Mouse (Mus musculus): ENCODE results near the gene Sowahc. TPM values are rescaled to one million over a fixed set of nuclear protein-coding genes. Genes with fewer than 3 reads are reported as not detected.

The Sowahc gene
- total RNA-seq, 4 experiments from 2014 or later, result 1.0 to 1.5 (median 1.4) TPM

DNA sequence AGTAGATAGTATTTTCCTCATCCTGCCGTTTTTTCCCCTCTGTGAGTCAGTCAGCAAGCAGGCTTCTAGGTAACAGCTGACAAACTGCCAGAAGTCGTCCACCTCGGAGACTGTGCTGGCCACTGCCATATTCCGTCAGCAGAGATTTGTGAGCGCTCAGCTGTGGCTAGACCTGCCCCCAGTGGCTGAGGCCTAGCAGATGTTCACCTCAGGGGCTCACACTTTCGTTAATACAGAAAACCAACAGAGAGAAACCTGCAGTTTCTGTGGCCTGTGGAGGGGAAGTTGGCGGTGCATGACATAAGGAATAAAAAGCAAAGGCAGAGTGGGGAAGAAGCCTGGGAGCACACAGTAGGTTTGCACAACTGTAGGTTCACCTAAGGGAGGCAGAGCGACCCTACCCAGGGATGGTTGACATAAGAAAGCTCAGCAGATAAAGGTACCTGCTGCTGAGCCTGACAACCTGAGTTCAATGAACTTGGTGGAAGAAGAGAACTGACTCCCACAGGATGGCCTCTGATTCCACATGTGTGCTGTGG is 31.9 kb downstream of the Sowahc start:
- DNase-seq (ENCODE audit: low spot score), result no peak

DNA sequence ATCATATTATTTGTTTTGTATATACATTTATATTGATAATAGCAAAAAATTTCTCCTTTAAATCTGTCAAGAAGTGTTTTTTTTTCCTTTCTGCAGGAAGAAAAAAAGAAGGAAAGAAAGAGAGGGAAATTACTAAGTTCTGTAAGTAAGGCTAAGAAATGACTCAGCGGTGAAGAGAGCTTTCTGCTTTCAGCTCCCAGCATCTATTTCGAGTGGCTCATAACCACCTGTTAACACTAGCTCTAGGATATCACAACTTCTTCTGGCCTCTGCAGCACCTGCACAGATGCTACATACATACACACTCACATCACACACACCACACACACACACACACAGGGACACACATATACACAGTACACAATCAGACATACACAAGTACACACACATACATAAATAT is 34.8 kb downstream of the Sowahc start:
- DNase-seq (ENCODE audit: low spot score), result no peak

GRCm38 (mm10) chr10:59259572-59259971 is 37.8 kb downstream of the Sowahc start:
- no peak for DNase-seq (ENCODE audit: low spot score)

DNA sequence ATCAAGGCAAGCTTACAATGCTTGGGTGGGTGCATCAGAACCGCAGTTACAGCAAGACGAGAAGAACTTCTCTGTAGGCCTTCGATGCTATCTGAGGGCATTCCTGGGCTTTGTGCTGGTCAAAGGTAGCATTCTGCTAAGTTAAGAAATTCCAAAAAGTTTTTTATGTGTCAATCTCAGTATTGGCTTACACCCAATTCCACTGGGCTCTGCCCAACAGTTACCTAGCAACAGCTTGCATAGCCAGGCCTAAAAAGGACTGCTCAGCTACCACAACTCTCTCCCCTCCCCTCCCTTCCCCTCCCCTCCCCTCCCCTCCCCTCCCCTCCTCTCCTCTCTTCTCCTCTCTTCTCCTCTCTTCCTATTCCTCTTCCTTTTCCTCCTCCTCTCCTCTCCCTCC is 39.9 kb downstream of the Sowahc start:
- DNase-seq (ENCODE audit: low spot score), result no peak

- DNase-seq (ENCODE audit: low spot score), result no peak
Observed at GRCm38 (mm10) chr10:59262021-59262420, 40.3 kb downstream of the Sowahc start.

GRCm38 (mm10) chr10:59262979-59263378 is 41.2 kb downstream of the Sowahc start:
- no peak for DNase-seq (ENCODE audit: low spot score)

- DNase-seq (ENCODE audit: low spot score), result no peak
Observed at GRCm38 (mm10) chr10:59265067-59265466, 43.3 kb downstream of the Sowahc start.

DNA sequence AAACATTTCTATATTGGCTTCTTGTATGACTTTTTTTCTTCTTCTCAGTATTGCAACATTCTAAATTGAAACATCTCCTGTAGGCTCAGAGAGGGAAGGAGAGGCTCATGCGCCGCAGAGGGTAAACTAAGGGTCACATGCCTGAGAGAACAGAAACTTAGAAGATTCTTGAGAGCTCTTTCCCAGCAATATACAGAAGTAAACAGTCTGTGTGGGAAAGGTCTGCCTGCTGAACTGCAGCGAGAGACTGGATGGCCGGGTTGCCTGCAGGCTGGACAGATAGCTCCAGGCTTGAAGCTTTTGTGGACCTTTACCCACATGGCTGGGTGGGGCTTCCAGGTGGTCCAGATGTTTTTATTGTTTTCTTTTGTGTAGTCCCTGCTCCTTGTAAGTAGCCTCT is 43.9 kb downstream of the Sowahc start:
- DNase-seq (ENCODE audit: low spot score), result peak; percentile 15

GRCm38 (mm10) chr10:59266097-59266496 is 44.3 kb downstream of the Sowahc start:
- peak; percentile 33 for DNase-seq (ENCODE audit: low spot score)

- DNase-seq (ENCODE audit: low spot score), result no peak
Observed at GRCm38 (mm10) chr10:59267275-59267674, 45.5 kb downstream of the Sowahc start.

DNA sequence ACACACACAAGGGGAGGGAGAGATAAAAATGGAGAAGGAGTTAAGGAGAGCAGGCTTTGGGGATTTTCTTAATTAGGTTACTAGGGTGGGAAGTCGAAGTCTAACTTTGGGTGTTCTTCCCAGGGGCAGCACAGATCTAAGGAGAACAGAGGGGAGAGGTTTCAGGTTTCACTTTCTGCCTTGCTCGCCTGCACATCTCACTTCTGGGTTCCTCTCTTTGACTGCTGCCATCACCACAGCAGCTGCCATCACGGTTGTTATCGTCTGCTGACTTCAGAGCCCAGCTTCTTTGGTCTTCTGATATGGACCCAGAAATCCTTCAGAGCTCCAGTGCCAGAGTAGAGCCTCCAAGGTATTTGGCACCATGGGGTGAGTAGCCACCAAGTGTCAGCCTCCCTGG is 46.4 kb downstream of the Sowahc start:
- no peak for DNase-seq (ENCODE audit: low spot score)

DNA sequence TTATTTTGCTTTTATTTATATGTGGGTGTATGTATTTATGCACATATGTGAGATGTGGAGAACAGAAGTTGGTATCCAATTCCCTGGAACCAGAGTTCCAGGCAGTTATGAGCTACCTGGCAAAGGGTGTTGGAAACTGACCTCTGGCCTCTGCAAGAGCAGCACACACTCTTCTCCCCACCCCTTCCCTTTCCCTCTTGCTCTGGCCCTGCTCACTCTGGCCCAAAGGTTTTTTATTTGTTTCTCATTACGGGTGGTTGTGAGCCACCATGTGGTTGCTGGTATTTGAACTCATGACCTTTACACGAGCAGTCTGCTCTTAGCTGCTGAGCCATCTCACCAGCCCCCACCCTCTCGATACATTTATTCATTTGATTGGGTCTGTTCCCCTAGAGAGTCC is 47.0 kb downstream of the Sowahc start:
- DNase-seq (ENCODE audit: low spot score), result no peak

DNA sequence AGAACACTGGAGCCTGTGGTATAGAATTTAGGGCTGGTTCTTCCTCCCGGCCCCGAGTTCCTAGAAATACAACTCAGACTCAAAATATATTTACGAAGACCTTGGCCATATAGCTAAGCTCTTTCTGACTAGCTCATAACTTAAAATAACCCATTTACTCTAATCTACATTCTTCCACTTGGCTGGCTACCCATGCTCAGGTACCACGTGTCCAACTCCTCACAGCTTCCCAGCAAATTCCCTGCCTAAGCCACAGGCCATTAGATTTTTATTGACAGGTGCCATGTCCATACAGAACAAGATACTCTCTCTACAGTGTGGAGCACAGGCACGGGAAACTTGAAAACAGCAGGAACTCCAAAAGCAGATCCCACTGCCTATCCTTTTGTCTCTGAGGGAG is 54.0 kb downstream of the Sowahc start:
- DNase-seq (ENCODE audit: low spot score), result no peak

Other genes with a start within 250 kb of the Sowahc start
- 10 to 100 TPM; 14.4 to 20.6 (median 18.7) TPM for gene Sept10, start 106 bp upstream of the Sowahc start, total RNA-seq (2022)
- 10 to 100 TPM; 32.4 to 59.3 (median 44.0) TPM for gene P4ha1, start 101.3 kb downstream of the Sowahc start, total RNA-seq (2022)
- 100 to 1,000 TPM; 109 to 153 (median 139) TPM for gene Gm10273, start 173.7 kb downstream of the Sowahc start, total RNA-seq (2022)
- not detected for gene Pla2g12b, start 181.7 kb downstream of the Sowahc start, total RNA-seq (2022)
- under 1 TPM in 1 of 4 experiments, not detected in 3; 0.31 TPM for gene Oit3, start 219.8 kb downstream of the Sowahc start, total RNA-seq (2022)

Data from heart, adult 8-10 months (tissue).